Mouse (Mus musculus) layer of hippocampus, postnatal 25 days (tissue): ENCODE data around the gene Slit3. TPM values are rescaled to one million over a fixed set of nuclear protein-coding genes. Genes with fewer than 3 reads are reported as not detected.
A peak's percentile ranks its signal among the peaks of the same experiment; 100 is the strongest.

ENCODE experiments used
- DNase-seq, 2 experiments: peaks; one replicate each; pipeline ENCODE4 v3.0.0; 2022; ENCODE audit warnings: mixed read lengths in 2 of 2, low spot score in 1 of 2; ENCODE audit errors: extremely low spot score in 1 of 2
- total RNA-seq, 2 experiments: library from RNA; stranded (reverse); gene quantifications; 2 replicates each; pipeline ENCODE4 v1.2.3; 2021

Slit3 gene
- total RNA-seq, 2 experiments from 2014 or later = 86.6 to 115 TPM

DNA sequence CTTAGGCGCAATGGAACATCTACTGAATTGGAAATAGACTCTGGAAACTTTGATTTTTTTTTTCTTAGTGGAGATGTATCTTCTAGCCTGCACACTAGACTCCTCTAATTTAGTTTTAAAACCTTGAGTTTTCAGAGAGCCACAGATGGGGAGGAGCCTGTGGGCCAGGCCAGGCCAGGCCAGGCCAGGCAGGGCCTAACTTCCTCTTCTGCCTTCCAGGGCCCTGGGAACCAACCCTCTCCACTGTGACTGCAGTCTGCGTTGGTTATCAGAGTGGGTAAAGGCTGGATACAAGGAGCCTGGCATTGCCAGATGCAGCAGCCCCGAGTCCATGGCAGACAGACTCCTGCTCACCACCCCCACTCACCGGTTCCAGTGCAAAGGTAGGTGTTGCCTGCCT, 539.9 kb downstream of the Slit3 start:
- DNase-seq = no peak

DNA sequence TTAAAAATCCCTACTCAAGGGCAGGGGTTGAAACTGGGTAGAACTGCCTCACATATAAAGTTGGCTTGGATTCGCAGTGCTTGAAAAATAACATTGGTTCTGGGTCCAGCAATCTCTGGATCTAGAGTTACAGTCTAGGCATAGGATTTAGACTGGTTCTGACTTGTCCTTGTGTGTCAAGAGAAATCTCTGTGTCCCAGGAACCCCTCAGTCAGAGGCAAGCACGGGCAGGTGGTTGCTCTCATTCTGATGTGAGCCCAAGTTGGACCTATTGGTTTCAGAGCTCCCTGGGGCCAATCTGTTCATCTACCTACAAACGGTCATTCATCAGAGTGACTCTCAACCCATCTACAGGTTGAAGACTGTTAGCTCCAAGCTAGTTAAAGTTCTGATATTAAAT, 541.9 kb downstream of the Slit3 start:
- no peak for DNase-seq

DNA sequence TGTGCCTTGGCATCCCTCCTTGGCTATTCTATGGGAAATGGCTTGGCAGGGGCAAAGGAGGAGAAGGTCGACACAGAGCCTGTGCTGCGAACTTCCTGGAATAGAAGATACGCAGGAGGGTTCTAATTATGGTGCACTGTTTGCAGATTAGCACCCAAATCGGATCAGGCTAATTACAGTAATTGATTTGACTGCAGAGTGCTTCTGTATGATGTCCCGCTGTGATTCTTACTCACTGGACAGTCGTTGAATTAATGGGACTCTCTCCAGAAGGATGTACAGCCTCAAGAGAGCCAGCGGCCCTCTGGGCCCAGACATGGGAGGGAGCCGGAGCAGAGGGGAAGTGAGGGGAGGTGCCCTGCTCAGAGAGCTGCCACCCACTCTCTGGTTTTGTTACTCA, 542.6 kb downstream of the Slit3 start:
- DNase-seq = no peak

DNA sequence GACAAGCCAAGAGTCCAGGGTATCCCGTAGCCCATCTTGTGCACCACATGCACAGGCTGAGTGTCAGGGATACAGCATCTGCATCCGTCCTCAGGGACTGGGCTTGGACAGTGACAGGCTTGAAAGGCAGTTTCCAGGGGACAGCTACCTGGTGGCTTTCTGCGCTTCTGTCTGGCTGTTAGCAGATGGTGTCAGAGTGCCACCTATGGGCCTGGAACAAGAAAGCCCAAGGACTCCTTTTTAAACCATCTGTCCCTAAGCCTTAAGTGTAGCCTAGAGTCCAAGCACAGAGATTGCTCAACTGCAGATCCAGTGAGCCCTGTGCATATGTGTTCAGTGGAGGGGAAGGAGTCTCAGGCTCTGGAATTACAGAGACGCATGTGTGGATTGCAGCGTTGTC, 544.0 kb downstream of the Slit3 start:
- DNase-seq = no peak

DNA sequence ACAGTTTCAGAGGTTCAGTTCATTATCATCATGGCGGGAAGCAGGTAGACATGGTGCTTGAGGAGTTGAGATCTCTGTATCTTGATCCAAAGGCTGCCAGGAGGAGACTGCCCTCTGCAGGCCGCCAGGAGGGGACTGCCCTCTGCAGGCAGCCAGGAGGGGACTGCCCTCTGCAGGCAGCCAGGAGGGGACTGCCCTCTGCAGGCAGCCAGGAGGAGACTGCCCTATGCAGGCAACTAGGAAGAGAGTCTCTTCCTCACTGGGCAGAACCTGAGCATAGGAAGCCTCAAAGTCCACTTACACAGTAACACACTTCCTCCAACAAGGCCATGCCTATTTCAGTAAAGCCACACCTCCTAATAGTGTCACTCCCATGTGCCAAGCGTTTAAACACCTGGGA, 546.4 kb downstream of the Slit3 start:
- DNase-seq = no peak

DNA sequence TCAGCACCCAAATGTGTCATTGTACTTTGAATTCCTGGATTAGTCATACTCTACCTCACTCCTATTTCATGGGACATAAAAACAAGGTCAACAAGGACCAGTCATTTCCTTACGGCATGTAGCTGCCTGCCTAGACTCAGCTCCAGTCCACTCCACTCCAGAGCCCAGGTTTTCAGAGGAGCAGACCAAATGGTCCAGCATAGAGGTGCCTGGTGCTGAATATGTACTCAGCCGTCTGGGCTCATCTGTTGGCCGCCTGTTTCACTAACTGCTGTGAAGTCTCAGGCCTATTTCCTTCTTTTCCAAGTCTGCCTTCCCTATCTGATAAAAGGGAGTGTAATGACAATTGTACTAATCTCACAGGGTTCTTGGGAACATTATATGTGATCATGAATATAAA, 547.1 kb downstream of the Slit3 start:
- DNase-seq = peak in 1 of 2 experiments; percentile 40

DNA sequence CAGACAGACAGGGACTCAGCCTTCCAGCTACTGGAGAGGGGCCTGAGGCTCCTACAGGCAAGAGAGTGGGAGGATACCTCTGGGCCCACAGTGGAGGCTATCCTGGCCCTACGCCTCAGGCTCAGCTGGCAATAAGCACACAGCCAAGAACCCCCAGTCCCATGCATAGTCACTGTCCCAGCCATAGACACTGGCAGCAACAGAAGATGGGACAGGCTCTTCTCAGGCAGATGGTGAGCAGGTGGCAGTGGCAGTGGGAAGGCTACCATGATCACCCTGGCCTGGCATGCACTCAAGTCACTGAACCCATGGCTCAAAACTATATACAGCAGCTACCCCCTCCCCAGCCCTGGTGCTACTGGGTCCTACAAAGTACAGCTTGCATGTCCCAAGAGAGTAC, 547.7 kb downstream of the Slit3 start:
- DNase-seq = peak; percentile 37 to 53

DNA sequence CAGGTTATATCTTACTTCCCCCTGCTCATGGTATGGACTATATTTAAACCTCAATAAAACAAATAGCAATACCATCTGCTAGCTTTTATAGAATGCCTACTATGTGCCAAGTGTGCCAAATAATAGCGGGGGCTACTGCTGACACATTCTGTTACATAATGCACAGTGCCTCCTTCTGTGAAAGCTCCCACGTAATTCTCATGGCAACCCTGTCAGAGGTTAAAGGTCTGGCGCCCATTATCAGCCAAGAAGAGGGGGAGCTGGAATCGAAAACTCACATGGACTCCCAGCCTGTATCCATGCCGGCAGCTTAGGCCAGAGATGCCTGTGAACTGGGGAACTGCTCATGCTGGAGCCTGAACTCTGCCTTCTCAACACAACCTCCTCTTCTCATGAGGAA, 548.5 kb downstream of the Slit3 start:
- DNase-seq = no peak

DNA sequence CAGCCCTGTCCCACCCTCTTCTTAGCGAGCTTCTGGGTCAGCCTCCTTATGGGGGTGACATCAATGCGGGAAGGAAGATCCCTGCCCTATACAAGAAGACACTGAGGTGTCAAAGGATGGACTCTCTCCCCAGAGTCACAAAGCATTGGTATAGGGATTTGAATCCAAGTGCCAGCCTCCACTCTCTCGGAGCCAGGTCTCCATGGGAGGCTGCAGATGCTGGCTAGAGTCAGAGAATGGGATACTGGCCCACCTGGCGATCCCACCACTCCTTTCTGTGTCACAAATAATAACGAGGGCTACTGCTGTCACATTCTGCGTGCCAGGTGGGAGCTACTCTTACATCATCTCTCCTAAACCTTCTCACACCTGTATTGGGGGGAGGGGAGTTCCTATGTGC, 549.2 kb downstream of the Slit3 start:
- DNase-seq = no peak

DNA sequence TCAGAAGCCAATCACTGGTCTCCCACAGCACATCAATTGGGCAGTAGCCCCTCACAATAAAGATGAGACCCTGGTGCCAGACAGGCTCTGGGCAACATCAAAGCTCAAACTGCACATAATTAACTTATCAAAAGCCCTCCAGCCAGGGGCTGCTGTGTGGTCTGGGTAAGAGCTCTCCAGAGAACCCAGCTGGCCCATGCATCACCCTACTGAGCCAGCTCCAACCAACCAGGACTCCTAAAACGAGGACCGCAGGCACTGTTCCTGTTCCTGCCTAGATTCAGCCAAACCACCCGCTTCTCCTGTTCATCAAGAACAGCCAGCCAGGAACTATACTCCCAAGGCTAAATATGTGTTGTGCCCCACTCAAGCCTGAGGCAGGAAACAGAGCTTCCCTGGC, 549.7 kb downstream of the Slit3 start:
- DNase-seq = no peak

DNA sequence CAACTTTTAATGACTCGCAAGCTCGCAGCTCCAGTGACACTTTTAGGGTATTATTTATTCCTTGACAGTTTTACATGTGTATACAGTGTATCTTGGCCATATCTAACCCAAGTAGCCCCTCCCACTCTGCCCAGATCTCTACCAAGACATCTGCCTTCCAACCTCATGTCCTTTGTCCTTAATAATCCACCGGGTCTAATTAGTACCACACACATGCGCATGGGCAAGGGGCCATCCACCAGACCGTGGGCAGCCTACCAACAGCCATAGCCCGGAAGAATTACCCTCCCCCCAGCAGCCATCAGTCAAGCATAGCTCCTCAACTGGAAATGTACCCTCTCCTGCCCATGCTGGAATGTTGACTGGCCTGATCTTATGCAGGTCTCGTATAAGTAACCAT, 552.0 kb downstream of the Slit3 start:
- no peak for DNase-seq

DNA sequence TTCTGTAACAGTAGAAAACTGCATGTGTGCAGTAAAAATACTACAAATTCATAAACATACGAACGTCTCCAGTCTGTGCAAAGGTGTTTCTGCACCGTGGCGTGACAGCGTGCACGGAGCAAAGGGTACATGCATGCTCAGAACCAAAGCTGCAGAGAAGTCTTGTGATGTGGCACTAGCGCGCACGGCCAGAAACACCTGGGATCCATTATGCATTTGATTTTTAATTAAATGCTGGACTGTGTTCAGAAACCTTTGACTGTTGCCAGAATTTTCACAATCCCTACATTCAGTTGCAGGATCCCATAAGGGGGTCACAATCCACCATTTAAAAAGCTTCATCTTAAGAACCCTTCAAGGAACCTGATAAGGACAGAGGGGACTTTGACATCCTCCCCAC, 553.2 kb downstream of the Slit3 start:
- no peak for DNase-seq

DNA sequence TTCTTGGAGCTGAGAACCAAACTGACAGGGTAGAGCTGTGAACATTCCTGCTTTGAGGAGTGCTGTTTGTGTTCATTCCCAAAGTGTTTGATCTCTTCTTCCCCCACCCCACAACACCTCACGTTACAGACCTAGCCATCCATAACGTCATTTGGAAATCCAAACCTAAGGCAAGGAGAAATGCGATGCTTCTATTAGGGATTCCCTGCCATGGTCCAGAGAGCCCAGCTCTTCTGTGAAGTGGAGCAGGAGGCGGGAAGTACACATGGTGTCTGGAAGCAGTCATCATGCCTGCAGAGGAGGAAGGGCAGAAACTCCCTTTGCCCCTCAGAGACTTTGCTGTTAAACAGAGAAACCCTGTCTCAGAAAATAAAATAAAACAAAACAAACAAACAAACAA, 555.7 kb downstream of the Slit3 start:
- DNase-seq = no peak

DNA sequence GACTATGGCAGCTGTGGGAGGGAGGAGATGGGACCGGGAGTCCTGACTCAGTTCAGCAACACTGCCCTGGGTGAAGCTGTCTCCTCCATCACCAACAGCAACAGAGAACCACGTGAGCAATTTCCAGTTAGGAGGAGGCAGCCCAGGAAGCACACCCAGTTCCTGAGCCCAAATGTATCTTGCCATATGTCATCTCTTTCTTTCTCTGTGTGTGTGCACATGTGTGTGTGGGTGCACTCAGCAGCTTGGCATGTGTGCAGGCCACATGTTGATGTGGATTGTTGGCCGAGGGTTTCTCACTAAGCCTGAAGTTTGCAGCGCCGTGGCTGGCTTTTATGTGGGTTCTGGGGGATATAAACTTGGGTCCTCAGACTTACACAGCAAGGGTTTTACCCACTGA, 559.0 kb downstream of the Slit3 start:
- peak; percentile 35 to 56 for DNase-seq

DNA sequence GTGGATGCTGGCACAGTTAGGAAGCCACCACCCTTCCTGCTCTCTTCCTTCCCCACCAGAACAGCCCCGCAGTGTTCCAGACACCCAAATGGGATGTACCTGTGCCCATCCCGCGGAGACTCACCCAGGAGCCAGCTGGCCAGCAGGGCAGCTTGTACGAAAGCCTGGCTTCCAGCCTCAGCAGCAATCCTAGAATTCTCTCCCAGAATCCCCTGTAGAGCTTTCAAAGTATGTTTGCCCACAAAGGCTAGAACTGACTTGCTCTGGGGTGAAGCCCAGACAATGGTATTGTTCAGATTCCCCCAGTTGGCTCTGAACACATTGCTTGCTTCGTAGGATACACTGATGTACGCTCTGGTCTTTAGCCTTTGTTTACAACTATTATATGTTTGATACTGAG, 566.3 kb downstream of the Slit3 start:
- no peak for DNase-seq

DNA sequence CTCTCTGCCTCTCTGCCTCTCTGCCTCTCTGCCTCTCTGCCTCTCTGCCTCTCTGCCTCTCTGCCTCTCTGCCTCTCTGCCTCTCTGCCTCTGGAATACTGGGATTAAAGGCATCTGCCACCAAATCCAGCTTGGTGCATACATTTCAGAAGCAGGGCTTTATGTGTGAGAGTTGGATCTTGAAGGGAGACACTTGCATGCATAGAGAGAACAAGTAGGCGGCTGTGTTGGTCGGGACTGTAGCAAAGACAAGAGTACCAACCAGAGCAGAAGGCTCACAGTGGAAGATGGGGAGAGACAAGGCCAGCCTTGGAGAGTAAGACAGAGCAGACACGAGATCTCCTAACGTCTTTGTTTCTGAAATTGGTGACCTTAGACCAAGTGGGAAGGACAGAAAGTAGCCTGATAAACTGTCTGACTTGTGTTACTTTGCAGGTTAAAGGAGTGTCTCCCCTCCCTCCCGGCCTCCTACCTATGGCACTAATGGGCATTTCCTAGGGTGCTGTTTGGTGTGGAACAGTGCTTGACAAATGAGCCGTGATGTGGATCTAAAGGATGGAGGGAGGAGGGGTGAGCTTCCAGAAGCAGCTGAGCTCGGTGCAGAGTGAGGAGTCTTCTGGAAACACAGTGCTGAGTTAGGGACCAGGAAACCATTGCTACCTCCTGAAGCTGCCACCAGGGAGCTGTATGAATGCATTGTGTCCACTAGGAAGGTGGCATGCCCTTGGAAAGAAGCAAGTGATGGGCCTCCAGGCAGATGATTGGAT, 569.7 kb downstream of the Slit3 start:
- DNase-seq = no peak

DNA sequence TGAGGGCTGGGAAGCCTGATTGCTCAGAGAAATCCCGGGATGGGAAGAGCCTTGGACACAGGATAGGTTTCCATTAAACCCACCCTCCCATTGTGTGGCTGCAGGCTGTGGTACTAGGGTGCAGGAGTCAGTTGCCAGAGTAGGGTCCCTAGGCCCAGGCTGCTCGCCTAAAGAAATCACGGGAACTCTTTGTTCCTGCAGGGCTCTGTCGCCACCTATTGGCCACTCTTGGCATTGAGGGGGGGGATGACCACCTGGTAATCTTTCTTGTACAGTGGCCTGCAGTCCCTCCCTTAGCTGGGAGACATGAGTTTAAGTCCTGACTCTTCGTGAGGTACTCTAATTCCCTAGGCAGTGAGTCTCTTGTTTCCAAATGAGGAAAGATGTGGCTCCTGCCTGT, 572.1 kb downstream of the Slit3 start:
- DNase-seq = peak; percentile 42 to 81

DNA sequence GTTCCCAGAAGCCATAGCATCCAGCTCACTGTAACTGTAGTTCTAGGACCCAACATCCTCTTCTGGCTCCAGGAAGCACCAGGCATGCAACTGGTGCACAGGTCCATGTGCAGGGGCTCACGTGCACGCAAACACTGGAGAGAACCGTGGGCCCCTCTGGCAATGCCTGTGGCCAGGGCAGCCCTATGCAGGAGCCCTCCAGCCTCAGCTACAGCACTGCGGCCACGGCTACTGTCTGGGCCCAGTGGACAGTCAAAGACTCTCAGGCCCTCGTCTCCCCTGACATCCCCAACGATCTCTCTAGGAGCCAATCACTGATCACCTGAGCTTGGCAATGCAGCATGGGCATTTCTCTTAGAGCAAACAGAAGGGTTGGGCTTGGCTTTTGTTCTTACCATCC, 572.6 kb downstream of the Slit3 start:
- no peak for DNase-seq

DNA sequence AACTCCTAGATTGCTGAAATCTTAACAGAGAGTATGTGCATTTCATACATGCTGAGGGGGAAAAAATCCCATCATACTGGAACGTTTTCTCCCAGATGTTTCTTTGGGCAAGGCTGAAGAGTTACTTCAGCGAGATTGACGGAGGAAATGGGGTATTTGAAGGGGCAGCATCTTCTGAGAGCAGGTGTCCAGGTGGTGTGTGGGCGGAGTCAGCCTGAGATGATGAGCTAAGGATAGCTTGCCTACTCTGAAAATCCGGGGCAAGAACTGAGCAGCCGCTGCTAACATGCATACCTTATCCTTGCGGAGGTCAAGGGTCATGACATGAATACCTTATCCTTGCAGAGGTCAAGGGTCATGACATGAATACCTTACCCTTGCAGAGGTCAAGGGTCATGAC, 576.5 kb downstream of the Slit3 start:
- no peak for DNase-seq

DNA sequence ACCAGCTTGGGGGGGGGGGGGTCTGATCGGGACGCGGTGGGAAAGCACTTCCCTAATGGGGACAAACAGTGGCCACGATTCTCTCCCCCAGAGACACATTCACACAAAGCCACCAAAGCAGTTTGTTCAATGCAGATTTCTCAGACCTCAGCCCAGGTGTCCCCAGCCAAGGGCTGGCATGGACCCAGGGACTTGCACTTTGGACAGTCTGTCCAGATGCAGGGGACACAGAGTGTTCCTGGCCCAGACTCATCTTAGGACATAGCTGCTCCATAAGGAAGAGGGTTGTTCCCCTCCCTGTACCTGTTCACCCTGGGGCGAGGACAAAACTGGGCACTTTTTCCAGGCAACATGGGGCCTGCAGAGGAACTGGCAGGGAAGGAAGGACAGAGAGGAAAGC, 577.9 kb downstream of the Slit3 start:
- no peak for DNase-seq

DNA sequence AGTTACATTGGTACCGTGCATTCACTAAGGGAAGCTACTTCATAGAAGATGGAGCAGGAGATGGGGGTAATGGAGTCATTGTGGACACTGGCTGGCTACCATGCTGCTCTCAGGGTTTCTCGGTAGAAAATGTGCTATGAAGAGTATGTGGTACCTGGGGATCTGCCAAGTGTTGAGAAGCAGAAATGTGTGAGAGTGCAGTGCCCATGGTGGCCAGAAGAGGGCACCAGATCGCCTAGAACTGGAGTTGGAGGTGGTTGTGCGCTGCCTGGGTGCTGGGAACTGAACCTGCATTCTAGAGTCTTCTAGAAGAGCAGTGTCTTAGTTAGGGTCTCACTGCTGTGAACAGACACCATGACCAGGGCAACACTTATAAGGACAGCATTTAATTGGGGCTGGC, 582.4 kb downstream of the Slit3 start:
- DNase-seq = no peak

DNA sequence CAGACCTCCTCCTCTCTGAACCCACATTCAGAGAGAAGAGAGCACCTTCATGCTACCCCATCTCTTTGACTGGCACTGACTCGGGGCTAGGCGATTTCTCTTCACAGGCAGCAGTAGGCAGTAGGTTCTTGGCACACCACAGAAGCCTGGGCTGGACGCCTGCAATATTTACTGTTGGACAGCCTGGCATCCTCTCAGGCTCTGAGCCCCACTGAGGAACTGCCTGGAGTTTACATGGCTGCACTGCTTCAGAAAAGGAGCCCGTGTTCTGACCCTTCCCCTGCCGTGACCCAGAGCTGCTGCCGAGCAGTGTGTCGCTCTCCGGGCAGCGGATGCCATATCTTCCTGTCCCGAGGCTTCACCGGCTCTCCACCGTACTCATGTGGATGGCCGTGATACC, 583.4 kb downstream of the Slit3 start:
- DNase-seq = no peak

DNA sequence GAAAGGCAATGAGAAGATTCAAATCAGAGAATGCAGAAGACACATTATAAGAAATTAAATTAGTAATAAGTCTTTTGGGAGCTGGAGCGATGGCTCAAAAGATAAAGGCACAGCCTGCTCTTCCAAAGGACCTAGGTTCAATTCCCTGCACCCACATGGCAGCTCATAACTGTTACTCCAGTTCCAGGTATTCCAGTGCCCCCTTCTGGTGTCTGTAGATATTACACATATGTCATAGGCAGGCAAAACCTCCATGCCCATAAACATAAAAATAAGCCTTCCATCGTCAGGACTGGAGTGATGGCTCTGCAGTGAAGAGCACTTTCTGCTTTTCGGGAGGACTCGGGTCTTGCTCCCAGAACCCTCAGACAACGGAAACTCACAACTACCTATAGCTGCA, 583.9 kb downstream of the Slit3 start:
- no peak for DNase-seq
